Mouse (Mus musculus) cerebellum, adult 2 months (tissue): ENCODE results near the gene Nploc4.

Experiments
- CTCF ChIP-seq: fragments of 200-500 bp; IDR thresholded peaks from 2 replicates; pipeline ENCODE4 v1.5.1; 2011; ENCODE audit warnings: low read depth, mild to moderate bottlenecking, control low read depth, low read length, moderate library complexity, borderline replicate concordance; ENCODE audit not compliant: insufficient read depth
- POLR2A ChIP-seq: fragments of 200-500 bp; IDR thresholded peaks from 2 replicates; pipeline ENCODE4 v1.6.1; 2011; ENCODE audit warnings: low read length, control low read depth, borderline replicate concordance; ENCODE audit not compliant: insufficient read depth

GRCm38 (mm10) chr11:120455413-120455812, 17.9 kb upstream of the Nploc4 start:
- no peak for TF ChIP-seq CTCF
- no peak for TF ChIP-seq POLR2A
